Mouse (Mus musculus) erythroblast, embryonic 14.5 days (primary cell): ENCODE measurements around the gene Rufy1. TPM values are rescaled to one million over a fixed set of nuclear protein-coding genes. Genes with fewer than 3 reads are reported as not detected.

Experiments used
- H3K27me3 ChIP-seq: 2 replicates; pipeline ENCODE4 v1.6.1; 2012; ENCODE audit warnings: inconsistent platforms; ENCODE audit not compliant: control insufficient read depth
- H3K36me3 ChIP-seq: 2 replicates; pipeline ENCODE4 v1.6.1; 2012; ENCODE audit warnings: mild to moderate bottlenecking, inconsistent platforms; ENCODE audit not compliant: control insufficient read depth
- H3K4me1 ChIP-seq: 2 replicates; pipeline ENCODE4 v1.6.1; 2012; ENCODE audit warnings: inconsistent platforms; ENCODE audit not compliant: control insufficient read depth
- H3K4me3 ChIP-seq: replicated peaks from 2 replicates; pipeline ENCODE3; 2012; ENCODE audit warnings: moderate library complexity, mild to moderate bottlenecking, inconsistent platforms
- H3K9me3 ChIP-seq: 2 replicates; pipeline ENCODE4 v1.6.1; 2012; ENCODE audit warnings: low read length, inconsistent platforms, mixed read lengths; ENCODE audit not compliant: control insufficient read depth
- GATA1 ChIP-seq: IDR thresholded peaks from 2 replicates; pipeline ENCODE4 v1.6.1; 2012; ENCODE audit warnings: low read length, inconsistent platforms, mixed read lengths
- TAL1 ChIP-seq: IDR thresholded peaks from 3 replicates; pipeline ENCODE4 v1.6.1; 2012; ENCODE audit warnings: low read length, inconsistent platforms, mixed read lengths
- polyA plus RNA-seq: library from polyadenylated mRNA; stranded (reverse); fragments of >175 nt; gene quantifications from 2 replicates; pipeline ENCODE4 v1.2.3, GENCODE M21; 2012

Rufy1 gene
- polyA plus RNA-seq, 1 experiment, result 0.23 TPM

- peaks cover 27% of the 10 kb centered on the region for H3K36me3 ChIP-seq
- peaks cover 41% of the 10 kb centered on the region for H3K4me1 ChIP-seq
- H3K27me3 ChIP-seq, result no peaks in the 10 kb centered on the region
- peak overlapping the region; percentile 97 for H3K4me3 ChIP-seq
- TF ChIP-seq GATA1 (no peak), TAL1 (no peak)
- no peaks in the 10 kb centered on the region for H3K9me3 ChIP-seq
Measured at GRCm38 (mm10) chr11:50376156-50376790, 54.7 kb downstream of the Rufy1 start.

DNA sequence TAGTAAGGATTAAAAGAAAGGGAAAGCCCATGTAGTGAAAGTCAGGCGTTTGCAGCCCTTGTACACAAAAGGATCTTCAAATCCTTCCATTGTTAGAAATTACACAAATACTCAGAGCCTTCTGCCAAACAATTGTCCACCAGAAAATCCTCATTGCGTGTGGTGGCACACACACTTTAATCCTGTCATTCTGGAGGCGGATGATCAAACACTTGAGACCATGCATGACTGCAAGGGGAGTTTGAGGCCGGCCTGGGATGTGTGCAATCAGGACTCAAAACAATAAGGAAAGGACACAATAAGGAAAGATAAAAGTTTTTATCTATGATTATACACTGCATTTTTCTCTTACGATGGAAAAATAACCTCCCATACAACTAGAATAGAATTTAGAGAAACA is 55.5 kb downstream of the Rufy1 start:
- H3K36me3 ChIP-seq, result peaks cover 19% of the 10 kb centered on the region
- no peaks in the 10 kb centered on the region for H3K27me3 ChIP-seq
- H3K4me3 ChIP-seq, result no peak overlapping the region
- H3K9me3 ChIP-seq, result no peaks in the 10 kb centered on the region
- TF ChIP-seq GATA1, result no peak
- no peak for TF ChIP-seq TAL1
- peaks cover 45% of the 10 kb centered on the region for H3K4me1 ChIP-seq

DNA sequence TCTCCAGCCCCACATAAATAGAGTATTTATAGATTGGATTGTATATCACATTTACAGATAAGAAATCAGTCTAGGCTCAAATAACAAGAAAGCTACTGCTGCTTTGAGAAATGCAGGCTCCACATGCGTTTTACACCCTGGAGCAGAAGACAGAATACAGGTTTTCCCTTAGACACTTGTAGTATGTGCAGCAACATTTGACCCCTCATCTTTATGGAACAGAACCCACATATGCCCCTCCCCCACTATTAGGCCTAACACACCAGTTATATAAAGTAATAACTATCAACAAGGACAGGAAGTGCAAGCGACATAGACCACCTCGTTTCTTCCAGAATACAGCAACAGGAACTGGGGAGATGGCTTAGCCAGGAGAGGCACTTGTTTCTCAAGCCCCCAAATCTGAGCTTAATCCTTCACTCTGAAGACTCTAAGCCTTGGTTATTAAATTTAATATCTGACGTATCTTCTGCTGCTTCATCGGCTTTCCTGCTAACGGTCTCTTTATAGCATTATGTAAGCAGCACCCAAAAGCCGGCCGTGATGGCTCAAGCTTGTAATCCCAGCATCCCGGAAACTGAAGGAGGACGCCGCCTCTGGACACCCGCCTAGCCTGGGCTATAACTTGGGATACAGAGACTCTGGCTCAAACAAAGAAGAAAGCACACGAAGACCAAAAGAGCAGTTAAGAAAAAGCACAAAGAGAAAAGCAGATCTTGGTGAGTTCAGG is 56.5 kb downstream of the Rufy1 start:
- H3K4me3 ChIP-seq, result no peak overlapping the region
- peaks cover 9% of the 10 kb centered on the region for H3K36me3 ChIP-seq
- H3K9me3 ChIP-seq, result no peaks in the 10 kb centered on the region
- TF ChIP-seq TAL1 (no peak), GATA1 (no peak)
- H3K4me1 ChIP-seq, result peaks cover 42% of the 10 kb centered on the region
- H3K27me3 ChIP-seq, result no peaks in the 10 kb centered on the region

- H3K27me3 ChIP-seq, result no peaks in the 10 kb centered on the region
- H3K4me3 ChIP-seq, result no peak overlapping the region
- no peak for TF ChIP-seq GATA1
- no peak for TF ChIP-seq TAL1
- peaks cover 38% of the 10 kb centered on the region for H3K4me1 ChIP-seq
- peaks cover under 1% of the 10 kb centered on the region for H3K36me3 ChIP-seq
- no peaks in the 10 kb centered on the region for H3K9me3 ChIP-seq
Measured at GRCm38 (mm10) chr11:50373621-50374020, 57.3 kb downstream of the Rufy1 start.

DNA sequence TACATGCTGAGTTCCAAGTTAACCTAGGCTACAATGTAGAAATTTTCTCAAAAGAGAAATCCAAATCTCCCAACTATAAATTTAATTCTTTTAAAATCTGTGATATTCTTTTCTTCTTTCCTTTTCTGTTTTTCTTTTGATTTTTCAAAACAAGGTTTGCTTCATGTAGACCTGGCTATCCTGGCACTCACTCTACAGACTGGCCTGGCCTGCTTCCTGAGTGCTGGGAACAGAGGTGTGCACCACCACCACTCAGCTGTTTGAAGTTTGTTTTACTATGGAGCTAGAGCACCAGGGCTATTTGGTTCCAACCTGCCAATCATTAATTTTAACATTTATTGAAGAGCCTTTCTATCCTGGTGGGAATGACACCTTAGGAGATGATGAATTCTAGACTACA is 57.8 kb downstream of the Rufy1 start:
- no peak for TF ChIP-seq TAL1
- no peak for TF ChIP-seq GATA1
- H3K36me3 ChIP-seq, result no peaks in the 10 kb centered on the region
- H3K9me3 ChIP-seq, result no peaks in the 10 kb centered on the region
- peaks cover 37% of the 10 kb centered on the region for H3K4me1 ChIP-seq
- no peaks in the 10 kb centered on the region for H3K27me3 ChIP-seq
- no peak overlapping the region for H3K4me3 ChIP-seq

DNA sequence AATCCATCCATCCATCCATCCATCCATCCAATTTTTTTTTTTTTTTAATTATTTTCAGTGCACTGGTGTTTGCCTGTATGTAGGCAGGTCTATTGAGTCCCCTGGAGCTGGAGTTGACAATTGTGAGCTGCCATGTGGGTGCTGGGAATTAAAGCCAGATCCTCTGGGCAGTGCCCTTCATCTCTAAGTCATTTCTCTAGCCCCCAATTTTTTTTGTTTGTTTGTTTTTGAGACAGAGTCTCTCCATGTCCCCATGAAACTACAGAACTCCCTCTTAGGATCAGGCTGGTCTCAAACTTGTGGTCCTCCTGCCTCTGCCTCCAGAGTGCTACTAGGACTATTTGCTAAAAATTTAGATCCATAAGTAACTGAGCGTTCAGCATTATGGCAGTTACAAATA is 59.0 kb downstream of the Rufy1 start:
- H3K36me3 ChIP-seq, result no peaks in the 10 kb centered on the region
- H3K27me3 ChIP-seq, result no peaks in the 10 kb centered on the region
- no peak for TF ChIP-seq TAL1
- no peak for TF ChIP-seq GATA1
- H3K4me1 ChIP-seq, result peaks cover 34% of the 10 kb centered on the region
- H3K4me3 ChIP-seq, result no peak overlapping the region
- no peaks in the 10 kb centered on the region for H3K9me3 ChIP-seq

DNA sequence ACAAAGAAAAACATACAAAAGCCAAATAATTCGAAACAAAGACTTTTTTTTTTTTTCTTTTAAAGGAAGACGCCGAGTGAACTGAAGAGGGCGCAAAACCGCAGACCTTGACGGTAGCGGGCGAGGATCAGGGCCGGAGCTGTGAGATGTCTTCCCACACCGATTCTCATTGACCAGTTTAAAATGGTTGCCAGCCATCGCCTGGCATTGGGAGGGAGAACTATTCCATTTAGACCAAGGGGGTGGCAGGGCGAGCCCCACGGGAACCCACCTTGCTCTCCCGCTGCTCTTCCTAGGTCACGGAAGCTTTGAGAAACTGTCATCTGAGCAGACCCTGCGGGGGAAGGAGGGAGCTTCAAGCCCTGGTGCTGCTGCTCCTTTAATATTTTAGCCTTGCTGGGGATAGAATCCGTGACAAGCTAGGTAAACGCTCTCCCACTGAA is 59.5 kb downstream of the Rufy1 start:
- H3K4me1 ChIP-seq, result peaks cover 29% of the 10 kb centered on the region
- no peaks in the 10 kb centered on the region for H3K36me3 ChIP-seq
- H3K4me3 ChIP-seq, result peak overlapping the region; percentile 56
- no peaks in the 10 kb centered on the region for H3K9me3 ChIP-seq
- TF ChIP-seq GATA1 (no peak), TAL1 (no peak)
- H3K27me3 ChIP-seq, result no peaks in the 10 kb centered on the region

- peaks cover 25% of the 10 kb centered on the region for H3K4me1 ChIP-seq
- H3K9me3 ChIP-seq, result no peaks in the 10 kb centered on the region
- TF ChIP-seq TAL1 (no peak), GATA1 (no peak)
- H3K4me3 ChIP-seq, result peak overlapping the region; percentile 56
- H3K36me3 ChIP-seq, result no peaks in the 10 kb centered on the region
- H3K27me3 ChIP-seq, result no peaks in the 10 kb centered on the region
Measured at GRCm38 (mm10) chr11:50370969-50371368, 60.0 kb downstream of the Rufy1 start.

- H3K27me3 ChIP-seq, result no peaks in the 10 kb centered on the region
- no peaks in the 10 kb centered on the region for H3K9me3 ChIP-seq
- H3K4me3 ChIP-seq, result no peak overlapping the region
- H3K4me1 ChIP-seq, result peaks cover 28% of the 10 kb centered on the region
- TF ChIP-seq TAL1 (no peak), GATA1 (no peak)
- H3K36me3 ChIP-seq, result no peaks in the 10 kb centered on the region
Measured at GRCm38 (mm10) chr11:50369360-50369911, 61.5 kb downstream of the Rufy1 start.
